Mouse (Mus musculus) monocyte, adult 5-6 weeks (primary cell): ENCODE data around the gene Pi16. TPM values are rescaled to one million over a fixed set of nuclear protein-coding genes. Genes with fewer than 3 reads are reported as not detected.

Experiments used
- total RNA-seq: library from RNA; stranded (forward); fragments of 200-1000, 200-491, 200-594 nt; gene quantifications from 3 replicates; pipeline ENCODE4 v1.2.3, GENCODE M21; 2017

Pi16 gene
- total RNA-seq, 1 experiment from 2014 or later: 37.3 TPM

Other genes starting within 250 kb of the Pi16 start
- gene Cdkn1a, start 226.7 kb upstream of the Pi16 start, total RNA-seq: 10.7 to 29.2 TPM (median 15.7 TPM) in 3 replicates
- 19.9 to 98.4 TPM (median 83.3 TPM) in 3 replicates for gene Rab44, start 203.5 kb upstream of the Pi16 start, total RNA-seq
- gene Cpne5, start 79.5 kb upstream of the Pi16 start, total RNA-seq: 2.1 TPM in 1 of 3 replicates, not detected in the others
- gene Ppil1, start 53.5 kb upstream of the Pi16 start, total RNA-seq: 12.7 to 24.2 TPM (median 17.9 TPM) in 3 replicates
- 67.0 to 84.4 TPM (median 75.3 TPM) in 3 replicates for gene BC004004, start 48.9 kb upstream of the Pi16 start, total RNA-seq
- gene Mtch1, start 30.3 kb downstream of the Pi16 start, total RNA-seq: 56.3 to 71.0 TPM (median 67.0 TPM) in 3 replicates
- gene Fgd2, start 43.2 kb downstream of the Pi16 start, total RNA-seq: 76.8 to 91.0 TPM (median 79.1 TPM) in 3 replicates
- gene Pim1, start 173.1 kb downstream of the Pi16 start, total RNA-seq: 698 to 1,062 TPM (median 980 TPM) in 3 replicates
- gene Gm17657, start 232.0 kb downstream of the Pi16 start, total RNA-seq: not detected in 3 replicates
- 7.9 to 22.0 TPM (median 8.4 TPM) in 3 replicates for gene Tbc1d22b, start 232.1 kb downstream of the Pi16 start, total RNA-seq
- not detected in 3 replicates for gene Tmem217, start 234.7 kb downstream of the Pi16 start, total RNA-seq